Mouse (Mus musculus) mature B cell (primary cell): ENCODE data around the gene Aplf.
"Not testable (repeated sequence)": the region's sequence is repeated elsewhere in the genome, so short reads cannot be mapped to it uniquely, and the experiment has no call there.

Source experiments
- in situ Hi-C: fragments of 300-500 bp; cut with MboI; formaldehyde crosslinking; loops from 2 replicates; pipeline ENCODE4 v1.14.3; 2019

Aplf gene

DNA sequence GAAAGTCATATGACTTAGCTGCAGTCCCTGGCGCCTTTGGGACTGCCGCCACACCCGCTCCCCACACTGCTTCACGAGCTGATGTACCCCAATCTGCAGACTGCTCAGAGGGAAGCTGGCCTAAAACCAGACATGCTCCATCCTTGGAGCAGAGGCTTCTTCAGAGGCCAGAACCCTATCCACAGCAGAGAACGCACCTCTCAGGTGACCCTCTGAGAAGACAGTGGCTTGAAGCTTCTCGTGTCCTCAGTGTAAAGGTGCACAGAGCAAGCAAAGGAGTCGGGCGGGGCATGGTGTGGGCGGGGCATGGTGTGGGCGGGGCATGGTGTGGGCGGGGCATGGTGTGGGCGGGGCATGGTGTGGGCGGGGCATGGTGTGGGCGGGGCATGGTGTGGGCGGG is 43.1 kb downstream of the Aplf start:
- in situ Hi-C loops, result not testable (repeated sequence)

GRCm38 (mm10) chr6:87623151-87623550 is 48.8 kb downstream of the Aplf start:
- in situ Hi-C loops, result no loop called here

- in situ Hi-C loops, result no loop called here
Observed at GRCm38 (mm10) chr6:87621281-87621680, 50.7 kb downstream of the Aplf start.

- in situ Hi-C loops, result no loop called here
Observed at GRCm38 (mm10) chr6:87618021-87618420, 54.0 kb downstream of the Aplf start.

DNA sequence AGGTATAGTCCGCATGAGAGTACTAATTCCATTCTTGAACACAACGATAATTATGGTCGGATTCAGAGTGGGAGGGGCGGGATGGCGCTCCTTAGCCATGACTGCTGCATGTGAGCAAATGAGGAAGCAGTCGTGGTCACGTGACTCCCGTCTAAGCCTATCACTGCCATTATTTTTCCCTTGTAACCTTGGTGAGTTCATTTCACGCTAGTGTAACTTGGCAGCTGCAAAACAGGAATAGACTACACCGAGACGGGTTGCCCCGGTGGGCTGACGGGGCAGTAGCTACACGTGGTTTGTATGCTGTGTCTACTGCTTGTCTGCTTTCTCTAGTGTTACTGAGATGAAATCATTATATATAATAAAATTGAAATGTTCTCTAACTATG is 56.3 kb downstream of the Aplf start:
- in situ Hi-C loops, result no loop called here

DNA sequence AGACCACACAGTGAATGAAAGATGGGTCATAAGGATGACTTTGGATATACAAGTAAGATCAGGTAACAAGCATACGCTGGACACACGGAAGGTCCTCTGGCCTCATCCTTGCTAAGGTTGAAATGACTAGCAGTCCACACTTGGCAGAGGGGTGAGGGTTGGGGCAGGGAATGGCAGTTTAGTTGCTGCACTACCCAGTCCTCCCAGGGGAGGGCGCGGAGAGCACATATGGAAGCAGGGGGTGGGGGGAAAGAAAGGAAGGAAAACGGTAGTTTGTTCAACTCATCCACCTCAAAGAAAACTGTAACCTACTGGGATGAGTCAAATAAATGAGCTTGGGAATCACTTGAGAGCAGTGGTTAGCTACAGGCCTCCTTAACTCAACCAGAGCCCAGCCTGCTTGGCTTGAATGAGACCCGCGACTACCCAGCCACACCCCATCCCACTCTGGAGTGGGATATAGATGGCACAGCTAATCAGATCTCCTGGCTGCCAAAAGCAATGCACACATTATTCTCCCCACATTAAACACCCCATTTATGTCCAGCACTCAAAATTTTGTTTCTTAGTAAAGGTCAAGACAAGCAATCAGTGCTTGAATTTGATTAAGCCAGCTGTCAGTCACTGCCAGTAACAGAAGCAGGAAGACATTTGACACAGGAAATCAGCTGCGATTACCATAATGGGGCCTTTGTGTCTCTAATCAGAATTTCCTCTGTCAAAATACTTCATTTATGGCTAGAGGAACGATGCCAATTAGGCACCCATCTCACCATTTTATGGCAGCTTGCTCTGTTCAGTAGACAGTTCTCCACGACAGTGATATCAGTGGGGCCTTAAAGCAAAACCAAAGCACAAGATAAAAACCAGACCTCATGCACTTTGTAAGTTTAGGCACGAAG is 56.9 kb downstream of the Aplf start:
- in situ Hi-C loops, result no loop called here

DNA sequence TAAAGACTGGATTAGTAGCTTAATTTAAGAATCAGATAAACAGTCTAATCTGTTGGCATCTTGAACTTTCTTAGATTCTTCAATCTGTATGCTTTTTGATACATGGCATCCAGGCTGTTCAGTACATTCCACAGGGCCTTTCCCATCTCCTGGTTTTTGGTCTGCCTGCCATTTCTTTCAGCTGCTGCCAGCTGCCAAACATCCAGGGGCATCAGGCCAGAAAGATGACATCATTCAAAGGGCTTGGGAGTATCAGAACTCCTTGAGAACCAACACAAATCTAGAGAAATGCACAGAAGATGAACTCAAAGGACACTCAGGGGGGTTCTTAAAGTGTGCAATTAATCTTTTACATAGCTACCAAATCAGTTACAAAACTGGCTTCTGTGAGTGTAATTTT is 72.2 kb downstream of the Aplf start:
- in situ Hi-C loops, result no loop called here

DNA sequence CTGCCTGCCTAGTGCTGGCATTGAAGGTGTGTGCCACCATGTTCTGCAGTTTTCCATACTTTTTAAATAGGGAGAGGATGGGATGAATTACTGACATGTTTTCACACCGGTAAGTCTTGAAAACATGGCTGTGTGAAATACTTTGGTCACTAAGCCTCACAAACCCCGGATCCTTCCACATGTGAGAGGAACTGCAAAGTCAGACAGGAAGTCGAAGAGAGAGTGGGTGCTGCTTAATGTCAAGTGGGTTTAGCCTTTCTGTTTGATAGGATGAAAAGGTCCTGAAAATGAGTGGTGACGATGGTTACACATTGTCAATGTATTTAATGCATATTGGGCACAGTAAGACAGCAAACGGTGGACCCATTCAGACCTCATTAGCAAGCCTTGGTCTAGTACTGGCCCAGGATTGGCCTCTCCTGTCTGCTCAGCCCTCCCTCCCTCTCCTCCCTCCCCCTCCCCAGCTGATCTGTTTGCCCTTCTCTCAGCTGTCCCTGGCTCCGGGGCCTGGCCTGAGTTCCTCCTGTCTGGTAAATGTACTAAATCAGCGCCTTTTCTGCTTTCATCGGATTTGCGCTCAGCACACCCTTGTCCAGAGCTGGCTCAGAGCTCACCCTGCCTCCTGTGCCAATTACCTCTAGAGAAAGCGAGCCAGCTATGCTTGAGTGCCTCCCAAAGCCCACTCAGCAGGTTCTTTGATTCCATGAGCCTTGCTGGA is 74.7 kb downstream of the Aplf start:
- in situ Hi-C loops, result no loop called here

GRCm38 (mm10) chr6:87594188-87594587 is 77.8 kb downstream of the Aplf start:
- in situ Hi-C loops, result no loop called here

- in situ Hi-C loops, result no loop called here
Observed at GRCm38 (mm10) chr6:87590394-87591281, 81.4 kb downstream of the Aplf start, which contains the start of gene Prokr1. TSS of gene Prokr1 (minus strand) at chr6:87590743.

DNA sequence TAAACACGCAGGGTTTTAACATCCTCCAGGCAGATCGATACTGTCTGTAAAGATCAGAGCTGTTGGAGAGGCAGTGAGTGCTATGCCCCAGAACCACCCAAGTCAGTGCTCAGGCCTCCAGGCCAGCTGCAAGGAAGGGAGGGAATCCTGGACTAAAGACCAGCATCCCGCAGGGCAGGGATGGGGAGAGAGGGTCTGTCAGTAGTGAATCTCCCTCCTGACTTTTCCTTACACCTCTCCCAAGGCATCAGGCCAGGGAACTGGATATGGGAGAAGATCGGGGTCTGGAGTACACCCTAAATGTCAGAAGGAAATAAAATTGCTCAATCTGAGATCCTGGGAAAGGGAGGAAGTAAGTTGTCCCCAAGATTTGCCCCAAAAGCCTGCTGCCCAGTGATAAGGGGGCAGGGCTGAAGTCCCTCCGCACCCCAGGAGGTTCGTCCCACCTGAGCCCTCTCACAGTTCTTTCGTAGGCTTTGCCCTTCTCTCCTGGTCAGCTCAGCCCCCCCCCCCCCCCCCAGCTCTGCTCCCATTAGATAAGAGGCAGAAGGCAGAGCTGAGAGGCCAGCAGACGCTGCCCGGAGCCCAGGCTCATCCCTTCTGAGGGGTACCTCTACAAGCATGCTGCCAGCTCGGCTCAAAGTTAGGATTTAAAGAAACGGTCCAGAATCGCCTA is 82.1 kb downstream of the Aplf start:
- in situ Hi-C loops, result no loop called here

DNA sequence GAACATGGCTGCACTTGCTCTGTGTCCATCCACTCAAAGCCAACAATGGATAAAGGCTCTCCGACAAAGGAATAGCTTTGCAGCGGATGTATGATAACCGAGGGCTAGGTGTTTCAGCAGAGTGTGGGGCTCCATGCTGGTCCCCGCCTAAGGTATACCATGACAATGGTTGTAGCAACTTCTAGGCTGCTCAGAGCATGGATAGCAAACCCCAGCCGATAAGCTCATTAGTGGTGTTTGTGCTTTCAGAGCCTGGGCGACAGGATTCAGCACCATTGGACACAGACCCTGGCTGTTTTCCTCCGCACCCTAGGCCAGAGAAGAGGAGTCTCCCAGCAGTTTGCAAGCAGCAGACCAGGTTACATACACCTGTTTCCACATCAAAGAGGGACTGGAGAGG is 88.0 kb downstream of the Aplf start:
- in situ Hi-C loops, result no loop called here

DNA sequence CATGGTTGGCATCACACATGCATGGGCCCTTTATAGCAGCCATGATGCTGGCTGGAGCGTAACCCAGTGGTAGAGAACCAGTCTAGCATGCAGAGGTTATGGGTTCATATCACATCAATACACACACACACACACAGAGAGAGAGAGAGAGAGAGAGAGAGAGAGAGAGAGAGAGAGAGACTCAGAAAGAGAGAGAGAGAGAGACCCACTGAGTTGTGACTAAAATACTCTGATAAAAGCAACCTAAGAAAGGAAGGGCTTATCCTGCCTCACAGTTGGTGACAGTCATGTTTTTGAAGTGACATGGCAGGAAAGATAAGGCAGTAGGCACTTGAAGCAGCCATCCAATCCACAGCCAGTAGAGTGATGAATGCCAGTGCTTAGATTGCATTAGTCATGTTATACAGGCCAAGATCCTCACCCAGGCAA is 88.8 kb downstream of the Aplf start:
- in situ Hi-C loops, result no loop called here

- in situ Hi-C loops, result no loop called here
Observed at GRCm38 (mm10) chr6:87582456-87582855, 89.5 kb downstream of the Aplf start.

DNA sequence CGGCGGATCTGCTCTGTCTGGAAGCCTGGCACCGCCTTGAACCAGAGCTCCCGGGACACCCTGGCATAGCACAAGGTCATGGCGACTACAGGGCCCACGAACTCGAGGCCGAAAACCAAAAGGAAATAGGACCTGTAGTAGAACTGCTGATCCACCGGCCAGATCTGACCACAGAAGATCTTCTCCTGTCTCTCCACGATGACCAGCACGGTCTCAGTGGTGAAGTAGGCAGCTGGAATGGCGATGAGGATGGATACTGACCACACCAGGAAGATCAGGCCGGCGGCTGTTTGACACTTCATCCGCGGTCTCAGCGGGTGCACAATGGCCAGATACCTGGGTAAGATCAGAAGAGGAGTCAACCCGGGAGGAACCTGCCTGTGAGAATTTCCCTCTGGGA is 90.4 kb downstream of the Aplf start:
- in situ Hi-C loops, result no loop called here

GRCm38 (mm10) chr6:87581071-87581470 is 90.9 kb downstream of the Aplf start:
- in situ Hi-C loops, result no loop called here
